Mouse (Mus musculus) CH12.LX (cell line): ENCODE results near the gene Tmem239. TPM values are rescaled to one million over a fixed set of nuclear protein-coding genes. Genes with fewer than 3 reads are reported as not detected.
A peak's percentile ranks its signal among the peaks of the same experiment; 100 is the strongest.

Experiments used
- DNase-seq: peaks from one replicate; pipeline ENCODE4 v3.0.0-alpha.2; 2013; ENCODE audit errors: extremely low read depth
- H3K27ac ChIP-seq: 2 replicates; pipeline ENCODE4 v1.5.1; 2012; ENCODE audit warnings: low read depth, mild to moderate bottlenecking, control low read depth, moderate library complexity; ENCODE audit not compliant: insufficient read depth
- H3K27me3 ChIP-seq: replicated peaks from 2 replicates; pipeline ENCODE3; 2012; ENCODE audit warnings: inconsistent platforms
- H3K36me3 ChIP-seq, 2 experiments: replicated peaks in 1 of 2; 2 replicates each; pipeline versions ENCODE3 to v1.6.1; 2012; ENCODE audit warnings: inconsistent platforms in 1 of 2, low read length in 1 of 2, mild to moderate bottlenecking in 1 of 2, mixed read lengths in 1 of 2, moderate library complexity in 1 of 2; ENCODE audit not compliant: control insufficient read depth in 1 of 2, insufficient read depth in 1 of 2
- H3K4me1 ChIP-seq, 2 experiments: 2 replicates each; pipeline ENCODE4 v1.6.1; 2012; ENCODE audit warnings: inconsistent platforms in 1 of 2, moderate library complexity in 1 of 2; ENCODE audit not compliant: insufficient read depth in 2 of 2, control insufficient read depth in 1 of 2
- H3K4me2 ChIP-seq: 2 replicates; pipeline ENCODE4 v1.6.1; 2012; ENCODE audit warnings: low read depth, mild to moderate bottlenecking, control low read depth; ENCODE audit not compliant: poor library complexity, insufficient read depth, severe bottlenecking
- H3K4me3 ChIP-seq, 3 experiments: fragments of 150-350 bp in 1 of 3; sonication (generic) in 1 of 3; replicated peaks in 1 of 3; 2 replicates each; pipeline versions ENCODE3 to v1.5.1; 2011 to 2012; ENCODE audit warnings: low read depth in 2 of 3, low read length in 2 of 3, mild to moderate bottlenecking in 2 of 3, moderate library complexity in 2 of 3, control low read depth in 1 of 3, improper control_type of control experiment in 1 of 3, inconsistent platforms in 1 of 3, mixed read lengths in 1 of 3; ENCODE audit not compliant: poor library complexity in 1 of 3
- H3K79me2 ChIP-seq: replicated peaks from 2 replicates; pipeline ENCODE4 v1.6.1; 2012; ENCODE audit warnings: mild to moderate bottlenecking, moderate library complexity; ENCODE audit not compliant: control insufficient read depth, poor library complexity, insufficient read depth, severe bottlenecking; ENCODE audit errors: extremely low read depth
- H3K9ac ChIP-seq: 2 replicates; pipeline ENCODE4 v1.6.1; 2012; ENCODE audit warnings: low read depth, mild to moderate bottlenecking, control low read depth, moderate library complexity; ENCODE audit not compliant: insufficient read depth
- H3K9me3 ChIP-seq: replicated peaks from 2 replicates; pipeline ENCODE3; 2012; ENCODE audit warnings: low read length, inconsistent platforms, mixed read lengths
- BHLHE40 ChIP-seq: IDR thresholded peaks from 2 replicates; pipeline ENCODE4 v1.6.1; 2011; ENCODE audit warnings: mild to moderate bottlenecking, low read depth, low read length, improper control_type of control experiment
- CHD1 ChIP-seq: IDR thresholded peaks from 2 replicates; pipeline ENCODE4 v1.6.1; 2012; ENCODE audit warnings: low read depth, low read length, improper control_type of control experiment, inconsistent platforms
- E2F4 ChIP-seq: IDR thresholded peaks from 2 replicates; pipeline ENCODE4 v1.6.1; 2011; ENCODE audit warnings: low read depth, low read length, improper control_type of control experiment; ENCODE audit not compliant: insufficient replicate concordance
- ELF1 ChIP-seq: IDR thresholded peaks from 2 replicates; pipeline ENCODE4 v1.6.1; 2014; ENCODE audit warnings: low read depth, mild to moderate bottlenecking, inconsistent platforms, low read length, improper control_type of control experiment
- EP300 ChIP-seq: IDR thresholded peaks from 2 replicates; pipeline ENCODE4 v1.6.1; 2011; ENCODE audit warnings: low read length, improper control_type of control experiment
- GABPA ChIP-seq: IDR thresholded peaks from 2 replicates; pipeline ENCODE4 v1.6.1; 2012; ENCODE audit warnings: low read depth, low read length, improper control_type of control experiment, inconsistent platforms; ENCODE audit not compliant: insufficient replicate concordance
- IRF4 ChIP-seq: IDR thresholded peaks from 2 replicates; pipeline ENCODE4 v1.6.1; 2014; ENCODE audit warnings: low read depth, mild to moderate bottlenecking, inconsistent platforms, low read length, improper control_type of control experiment
- JUN ChIP-seq: IDR thresholded peaks from 2 replicates; pipeline ENCODE4 v1.6.1; 2011; ENCODE audit warnings: low read depth, mild to moderate bottlenecking, low read length, improper control_type of control experiment, moderate library complexity; ENCODE audit not compliant: insufficient read depth
- MAFK ChIP-seq: IDR thresholded peaks from 2 replicates; pipeline ENCODE4 v1.6.1; 2011; ENCODE audit warnings: low read length, improper control_type of control experiment; ENCODE audit not compliant: insufficient replicate concordance
- MAZ ChIP-seq: IDR thresholded peaks from 2 replicates; pipeline ENCODE4 v1.6.1; 2012; ENCODE audit warnings: low read depth, mild to moderate bottlenecking, inconsistent platforms, low read length, improper control_type of control experiment, moderate library complexity
- MEF2A ChIP-seq: IDR thresholded peaks from 2 replicates; pipeline ENCODE4 v1.6.1; 2014; ENCODE audit warnings: low read depth, mild to moderate bottlenecking, inconsistent platforms, low read length, improper control_type of control experiment, borderline replicate concordance
- MXI1 ChIP-seq: IDR thresholded peaks from 2 replicates; pipeline ENCODE4 v1.6.1; 2011; ENCODE audit warnings: mild to moderate bottlenecking, low read depth, low read length, improper control_type of control experiment
- MYC ChIP-seq: IDR thresholded peaks from 2 replicates; pipeline ENCODE4 v1.6.1; 2011; ENCODE audit warnings: low read depth, mild to moderate bottlenecking, improper control_type of control experiment, low read length
- POLR2AphosphoS2 ChIP-seq: IDR thresholded peaks from 2 replicates; pipeline ENCODE4 v1.6.1; 2011; ENCODE audit warnings: low read depth, low read length, improper control_type of control experiment
- TBP ChIP-seq: conservative IDR thresholded peaks from 2 replicates; pipeline ENCODE4 v1.6.1; 2011; ENCODE audit warnings: low read depth, low read length, improper control_type of control experiment
- UBTF ChIP-seq: IDR thresholded peaks from 2 replicates; pipeline ENCODE4 v1.6.1; 2012; ENCODE audit warnings: low read depth, mild to moderate bottlenecking, inconsistent platforms, low read length, improper control_type of control experiment, moderate library complexity
- USF1 ChIP-seq: IDR thresholded peaks from 2 replicates; pipeline ENCODE4 v1.6.1; 2014; ENCODE audit warnings: low read depth, mild to moderate bottlenecking, inconsistent platforms, low read length, improper control_type of control experiment
- USF2 ChIP-seq: conservative IDR thresholded peaks from 2 replicates; pipeline ENCODE4 v1.6.1; 2011; ENCODE audit warnings: low read depth, low read length, improper control_type of control experiment
- ZKSCAN1 ChIP-seq: IDR thresholded peaks from 2 replicates; pipeline ENCODE4 v1.6.1; 2012; ENCODE audit warnings: low read depth, inconsistent platforms, low read length, improper control_type of control experiment, borderline replicate concordance
- dilution Hi-C: fragments of 300-500 bp; cut with MboI; formaldehyde crosslinking; loops from 2 replicates; pipeline ENCODE4 v1.14.3; 2020; ENCODE audit warnings: low sequenced_read_pairs; ENCODE audit not compliant: extremely low pct_unique_long_range_greater_than_20kb, extremely low pct_ligation_motif_present
- in situ Hi-C: fragments of 300-500 bp; cut with MboI; formaldehyde crosslinking; loops from 3 replicates; pipeline ENCODE4 v1.14.3; 2019; ENCODE audit warnings: low sequenced_read_pairs, low pct_ligation_motif_present, low pct_unique_long_range_greater_than_20kb, mixed read lengths
- polyA plus RNA-seq: library from polyadenylated mRNA; unstranded; fragments of >175 nt; gene quantifications from 2 replicates; pipeline ENCODE4 v1.2.1, GENCODE M21; 2012; ENCODE audit warnings: low read depth; ENCODE audit not compliant: insufficient read length
- total RNA-seq, 2 experiments: library from RNA; depleted of rRNA; stranded (reverse); fragments of 300-350 nt in 1 of 2; fragments of >200 nt in 1 of 2; gene quantifications; 2 replicates each; pipeline ENCODE4 v1.2.3; 2012 to 2014

Gene Tmem239
- total and polyA plus RNA-seq, 3 experiments = not detected

DNA sequence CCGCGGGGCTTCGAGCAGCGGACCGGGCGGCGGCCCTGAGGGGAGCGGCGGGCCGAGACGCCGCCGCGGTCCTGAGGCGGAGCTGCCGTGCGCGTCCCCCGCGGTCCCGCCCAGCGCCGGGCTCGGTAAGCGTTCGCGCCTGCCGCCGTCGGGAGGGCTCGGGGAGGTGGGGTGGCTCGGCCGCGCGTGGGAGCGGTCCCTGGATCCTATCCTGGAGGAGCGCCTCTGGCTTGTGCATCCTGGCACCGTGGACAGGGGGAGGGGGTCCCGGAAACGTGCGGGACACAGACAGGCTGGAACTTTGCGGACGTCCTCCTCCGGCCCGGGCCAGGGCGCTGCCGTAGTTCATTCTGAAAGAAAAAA, 44.1 kb downstream of the Tmem239 start:
- in situ Hi-C loops = no loop called here
- H3K4me1 ChIP-seq = peaks cover 0 to 32% of the 10 kb centered on the region in 2 experiments; a peak in 2 of 4 replicates
- dilution Hi-C loops = no loop called here

DNA sequence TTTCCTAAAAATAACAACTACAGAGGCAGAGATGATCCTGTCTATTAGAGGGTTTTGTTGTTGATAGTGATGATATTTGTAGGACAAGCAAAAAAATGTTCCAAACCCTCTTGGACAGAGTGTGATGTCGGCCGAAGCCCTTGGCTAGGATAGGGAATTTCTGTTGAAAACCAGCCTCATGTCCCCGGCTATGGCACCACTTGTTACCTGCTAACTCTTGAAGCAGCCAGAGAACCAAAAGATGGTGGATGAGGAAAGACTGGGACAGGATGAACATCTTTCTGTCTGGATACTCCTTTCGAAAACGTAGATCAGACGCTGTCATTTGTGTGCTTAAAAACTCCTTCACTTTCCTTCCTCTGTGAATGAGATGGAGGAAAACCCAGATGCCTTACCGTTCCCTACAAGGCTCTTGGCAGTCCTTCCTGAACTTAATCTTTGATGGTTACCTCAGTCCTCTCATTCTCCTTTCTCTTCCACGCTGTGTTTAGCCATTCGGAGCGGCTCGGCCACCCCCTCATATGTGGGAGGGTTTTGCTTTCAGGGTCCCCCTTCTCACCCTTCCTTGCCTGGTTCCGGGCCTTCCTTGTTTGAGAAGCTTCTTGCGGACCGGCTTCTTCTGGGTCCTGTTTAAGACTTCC, 44.9 kb downstream of the Tmem239 start:
- Histone ChIP-seq H3K9me3 (no peaks in the 10 kb centered on the region), H3K4me3 (peak overlapping the region; percentile 76 to 91 (median 89)), H3K79me2 (peaks cover 20% of the 10 kb centered on the region), H3K36me3 (peaks cover 0 to 5% of the 10 kb centered on the region in 2 experiments), H3K27ac (no peak overlapping the region), H3K4me1 (peaks cover 0 to 32% of the 10 kb centered on the region in 2 experiments; a peak in 2 of 4 replicates), H3K9ac (peak overlapping the region; percentile 55; the same call in 1 of the 2 replicates), H3K4me2 (peak overlapping the region; percentile 74), H3K27me3 (no peaks in the 10 kb centered on the region)
- no peak for TF ChIP-seq MYC
- dilution Hi-C loops (no loop called here), in situ Hi-C loops (no loop called here)
- DNase-seq = no peak

More for the DNA sequence above, 44.1 kb downstream of the Tmem239 start:
- Histone ChIP-seq H3K9ac (peak overlapping the region; percentile 55), H3K27ac (0 out of 2 replicates have a peak overlapping the region, but pooled peaks have one; percentile 5), H3K4me3 (peak overlapping the region; percentile 76 to 91 (median 89)), H3K36me3 (peaks cover 0 to 12% of the 10 kb centered on the region in 2 experiments), H3K27me3 (no peaks in the 10 kb centered on the region), H3K79me2 (peaks cover 20% of the 10 kb centered on the region), H3K9me3 (no peaks in the 10 kb centered on the region), H3K4me2 (peak overlapping the region; percentile 74)
- TF ChIP-seq EP300 (no peak), BHLHE40 (peak; percentile 9; the same call in 1 of the 2 replicates), POLR2AphosphoS2 (no peak)
- DNase-seq = peak; percentile 24

DNA sequence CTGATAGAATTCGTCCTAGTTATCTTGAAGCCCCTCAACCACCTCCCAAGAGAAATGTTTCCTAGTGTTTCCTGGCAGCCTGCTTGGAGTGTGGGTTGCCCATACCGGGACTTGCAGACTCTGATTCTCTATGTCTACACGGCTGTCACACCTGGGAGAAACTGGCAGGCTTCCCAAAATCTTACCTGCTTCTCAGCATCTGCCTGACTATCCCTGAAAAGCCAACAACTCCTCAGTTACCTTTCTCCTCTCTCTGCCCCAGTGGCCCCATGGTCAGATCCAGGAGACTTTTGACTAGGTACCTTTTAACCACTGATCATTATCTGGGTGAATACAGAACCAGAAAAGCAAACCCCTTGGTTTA, 45.4 kb downstream of the Tmem239 start:
- H3K4me1 ChIP-seq = peaks cover 0 to 32% of the 10 kb centered on the region in 2 experiments; a peak in 2 of 4 replicates
- H3K4me2 ChIP-seq = peak overlapping the region; percentile 74; the same call in 1 of the 2 replicates
- no peaks in the 10 kb centered on the region for H3K27me3 ChIP-seq
- H3K9me3 ChIP-seq = no peaks in the 10 kb centered on the region
- in situ Hi-C loops (no loop called here), dilution Hi-C loops (no loop called here)
- H3K27ac ChIP-seq = no peak overlapping the region
- H3K9ac ChIP-seq = no peak overlapping the region; the same call in 1 of the 2 replicates
- H3K4me3 ChIP-seq = no peak overlapping the region
- DNase-seq = no peak
- peaks cover 20% of the 10 kb centered on the region for H3K79me2 ChIP-seq
- no peak for TF ChIP-seq ZKSCAN1
- TF ChIP-seq USF1 = no peak
- TF ChIP-seq E2F4 = no peak
- no peak for TF ChIP-seq IRF4
- no peak for TF ChIP-seq TBP
- no peak for TF ChIP-seq GABPA
- TF ChIP-seq UBTF = no peak
- no peak for TF ChIP-seq MAZ
- no peak for TF ChIP-seq JUN
- TF ChIP-seq ELF1 = no peak
- no peak for TF ChIP-seq BHLHE40
- no peak for TF ChIP-seq MAFK
- TF ChIP-seq CHD1 = no peak
- TF ChIP-seq MXI1 = no peak
- no peak for TF ChIP-seq POLR2AphosphoS2
- TF ChIP-seq MEF2A = no peak
- no peak for TF ChIP-seq USF2
- TF ChIP-seq, all 38 proteins: peak for 0
- H3K36me3 ChIP-seq = peaks cover 0 to 6% of the 10 kb centered on the region in 2 experiments
